Mouse (Mus musculus) heart, adult 11 months (tissue): ENCODE measurements around the gene Cd200r3.

Experiments used
- DNase-seq: peaks from one replicate; pipeline ENCODE4 v3.0.0; 2022

Cd200r3 gene

DNA sequence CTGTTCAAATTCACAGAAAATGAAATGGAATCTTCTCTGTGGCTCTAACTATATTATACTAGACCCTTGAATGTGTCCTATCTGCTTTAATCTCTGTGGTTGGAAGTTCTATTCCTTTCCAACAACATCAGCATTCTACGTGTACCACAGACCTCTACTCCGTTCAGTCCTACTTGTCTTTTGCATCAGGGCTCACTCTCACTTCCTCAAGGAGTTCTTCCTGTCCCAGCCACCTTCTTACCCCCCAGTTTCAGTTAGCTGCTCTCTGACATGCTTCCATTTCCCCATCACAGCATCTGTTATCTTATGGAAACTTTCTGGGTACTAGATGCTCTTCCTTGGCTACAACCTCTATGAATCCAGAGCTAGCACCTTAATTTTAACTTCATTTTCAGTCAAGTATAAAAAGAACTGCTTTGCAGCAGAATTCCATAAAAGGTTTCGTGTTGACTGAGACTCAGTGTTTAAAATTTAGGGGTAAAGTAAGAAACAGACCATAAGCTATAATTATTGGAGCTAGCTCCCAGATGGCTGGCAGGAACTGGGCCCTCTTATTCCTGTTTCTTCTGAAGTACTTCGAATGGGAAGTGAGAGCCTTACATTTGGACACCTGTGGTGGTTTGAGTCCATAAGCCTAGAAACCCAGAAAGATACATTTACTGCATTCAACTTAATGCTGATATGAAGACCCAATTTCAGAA, 50.0 kb downstream of the Cd200r3 start:
- no peak for DNase-seq

DNA sequence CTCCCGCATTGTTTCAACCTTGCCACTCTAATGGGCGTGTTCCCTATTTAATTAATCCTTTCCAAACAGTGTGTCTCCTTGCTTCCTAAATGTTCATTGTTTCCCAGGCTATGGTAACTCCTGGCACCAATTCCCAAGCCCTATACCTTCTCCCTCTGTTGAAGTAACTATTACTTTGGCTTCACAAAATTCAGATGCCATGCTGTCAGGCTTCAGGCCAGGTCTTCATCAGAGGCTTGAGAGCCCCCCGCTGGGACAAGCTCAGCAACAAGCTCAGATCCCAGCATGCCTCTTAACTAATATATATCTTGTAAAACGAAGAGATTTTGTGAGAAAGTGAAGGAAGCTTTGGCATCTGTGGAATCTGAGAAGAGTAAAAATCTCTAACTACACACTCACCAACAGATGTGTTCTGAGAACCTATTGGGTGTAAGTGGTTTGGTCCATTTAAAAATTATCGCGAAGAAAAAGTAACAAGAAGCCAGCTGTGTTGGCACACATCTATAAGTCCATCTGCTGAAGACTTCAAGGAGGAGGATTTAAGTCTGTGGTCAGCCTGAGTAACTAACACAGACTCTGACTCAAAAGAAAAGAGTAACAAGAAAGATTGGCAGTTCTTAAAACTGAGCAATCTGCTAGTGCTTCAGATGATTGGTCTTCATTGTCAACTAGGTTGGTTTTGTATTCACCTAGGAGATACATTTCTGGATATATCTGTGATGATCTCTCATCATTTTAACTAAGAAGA, 50.9 kb downstream of the Cd200r3 start:
- DNase-seq, result no peak

DNA sequence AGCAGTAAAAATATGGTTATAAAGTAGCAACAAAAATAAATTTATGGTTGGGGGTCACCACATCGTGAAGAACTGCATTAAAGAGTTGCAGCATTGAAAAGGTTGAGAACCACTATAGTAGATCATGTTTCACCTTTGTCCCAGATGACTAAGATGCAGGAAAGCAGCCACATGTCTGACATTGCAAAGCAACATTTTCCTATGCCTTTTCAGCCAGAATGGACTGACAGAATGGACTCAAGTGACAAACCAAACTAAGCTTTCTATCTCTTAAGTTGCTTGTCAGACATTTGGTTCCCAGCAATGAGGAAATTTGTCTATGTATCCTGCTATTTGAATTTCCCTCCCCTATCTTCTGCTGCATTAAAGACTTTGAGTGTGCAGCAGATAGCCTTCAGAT, 51.6 kb downstream of the Cd200r3 start:
- no peak for DNase-seq

DNA sequence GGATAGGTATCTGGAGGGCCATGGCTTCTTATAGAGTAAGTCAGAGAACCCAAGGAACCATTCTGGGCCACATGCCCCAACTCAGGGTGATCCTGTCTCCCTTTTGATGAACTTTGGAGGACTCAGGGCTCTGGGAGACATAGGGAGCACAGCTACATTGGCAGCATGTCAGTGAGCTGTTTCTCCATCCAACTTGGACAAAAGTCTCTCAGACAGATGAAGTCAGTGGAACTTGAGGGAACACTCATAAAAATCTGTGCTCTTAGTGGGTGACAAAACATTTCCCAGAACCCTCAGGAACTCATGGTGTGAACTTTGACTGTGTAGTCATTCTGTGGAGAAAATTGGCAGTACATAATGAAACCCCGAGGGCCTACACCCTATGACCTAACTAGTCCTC, 53.2 kb downstream of the Cd200r3 start:
- peak; percentile 97 for DNase-seq

DNA sequence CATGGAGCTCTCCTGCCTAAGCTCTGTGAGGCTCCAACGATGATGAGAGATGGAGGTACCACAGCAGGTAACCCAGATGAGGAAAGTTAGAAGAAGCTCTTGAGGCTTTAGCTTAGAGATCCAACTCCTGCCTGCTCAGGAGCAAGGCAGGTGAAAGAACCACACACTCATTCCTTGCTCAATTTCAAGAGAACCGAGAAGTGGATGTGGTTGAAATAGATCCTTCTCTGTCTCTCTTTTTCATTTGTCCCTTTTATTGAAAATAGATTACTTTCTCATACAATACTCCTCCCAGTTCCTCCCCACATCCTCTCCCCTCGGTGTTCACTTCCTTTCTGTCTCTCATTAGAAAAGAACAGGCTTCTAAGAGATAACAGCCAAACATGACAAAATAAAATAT, 56.1 kb downstream of the Cd200r3 start:
- no peak for DNase-seq

DNA sequence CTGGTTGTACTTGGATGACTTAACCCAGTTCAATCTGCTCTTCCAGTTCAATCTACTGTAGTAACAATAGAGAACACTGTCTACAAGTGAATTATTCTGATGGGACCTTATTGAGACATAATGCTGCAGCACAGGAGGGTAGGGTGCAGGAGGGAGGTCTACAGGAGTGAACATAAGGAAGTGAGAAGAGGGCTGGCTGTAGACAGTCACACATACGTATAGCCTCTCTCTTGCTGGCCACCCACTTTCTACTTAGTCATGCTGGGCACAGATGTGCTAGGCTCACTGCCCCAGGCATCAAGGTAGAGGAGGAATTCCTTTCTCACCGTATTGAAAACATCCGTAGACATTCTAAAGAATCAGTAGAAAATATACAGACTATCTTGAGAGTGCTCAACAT, 61.0 kb downstream of the Cd200r3 start:
- no peak for DNase-seq

DNA sequence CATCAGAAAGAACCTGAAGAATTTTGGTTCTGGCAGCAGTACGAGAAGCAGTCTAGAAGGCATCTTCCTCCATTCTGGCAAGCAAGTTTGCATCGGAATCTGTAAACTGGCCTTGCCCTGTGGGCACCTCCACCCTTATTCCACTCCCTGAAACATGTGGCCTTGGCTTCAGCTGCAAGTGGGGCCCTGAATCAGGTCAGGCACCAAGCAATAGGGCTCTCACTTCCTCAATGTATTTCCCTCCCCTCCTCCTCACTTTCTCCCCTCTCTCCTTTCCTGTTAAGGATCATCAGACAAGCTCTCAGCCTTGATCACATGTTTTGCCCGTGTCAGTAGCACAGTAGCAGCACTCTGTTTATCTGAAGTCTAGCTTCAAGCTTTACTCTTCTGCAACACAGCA, 61.8 kb downstream of the Cd200r3 start:
- peak; percentile 90 for DNase-seq

DNA sequence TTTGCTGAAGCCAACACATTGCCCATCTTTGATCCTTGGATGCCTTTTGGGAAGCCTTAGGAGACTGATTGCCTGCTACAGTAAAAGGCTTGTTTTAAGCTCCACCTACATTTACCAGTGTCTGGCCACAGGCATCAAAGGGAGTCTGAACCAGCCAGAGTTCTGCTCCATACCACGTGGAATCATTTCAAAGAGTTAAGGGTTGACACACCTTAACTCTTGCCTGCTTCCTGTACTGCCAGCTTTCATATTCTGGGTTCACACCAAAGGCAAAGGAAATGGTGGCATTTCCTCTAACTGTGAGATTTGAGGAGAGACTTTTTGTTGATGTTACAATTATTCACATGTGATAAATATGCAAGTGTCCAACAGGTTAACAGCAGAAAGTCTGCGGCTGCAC, 63.5 kb downstream of the Cd200r3 start:
- no peak for DNase-seq

DNA sequence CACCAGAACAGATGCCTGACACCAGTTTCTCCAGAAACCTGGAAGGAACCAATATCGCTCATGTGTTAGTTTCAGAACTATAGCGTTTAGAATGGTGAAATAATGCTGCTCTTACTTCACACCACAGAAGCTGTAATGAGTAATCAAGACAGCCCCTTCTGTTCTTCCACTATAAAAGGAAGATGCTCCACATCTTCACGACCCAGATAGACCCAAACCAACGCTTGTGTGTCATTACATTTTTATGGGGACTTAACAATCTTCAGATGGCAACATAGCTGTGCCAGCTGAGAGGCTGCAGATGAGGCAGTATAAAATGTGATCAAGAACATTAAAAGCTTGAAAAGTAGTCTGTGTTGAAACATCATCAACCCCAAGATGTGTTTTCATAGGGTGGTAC, 64.3 kb downstream of the Cd200r3 start:
- no peak for DNase-seq

DNA sequence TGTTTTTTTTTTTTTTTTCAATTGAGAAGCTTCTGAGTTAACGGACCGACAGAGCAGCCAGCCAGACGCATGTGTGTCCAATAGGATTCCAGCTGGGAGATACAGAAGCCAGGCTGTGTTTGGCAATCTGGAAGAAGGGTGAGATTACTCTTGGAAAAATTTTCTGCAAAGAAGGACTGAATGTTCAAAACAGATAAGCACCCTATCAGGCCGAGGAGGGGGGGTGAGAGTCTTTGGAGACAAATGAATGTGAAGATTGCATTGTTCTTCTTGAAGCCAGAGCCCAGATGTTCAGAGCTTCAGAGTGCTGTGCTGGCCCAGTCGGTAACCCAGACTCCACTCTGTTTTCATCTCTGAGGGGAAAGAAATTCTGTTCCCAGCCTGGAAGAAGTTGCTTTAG, 66.2 kb downstream of the Cd200r3 start:
- DNase-seq, result peak; percentile 99

DNA sequence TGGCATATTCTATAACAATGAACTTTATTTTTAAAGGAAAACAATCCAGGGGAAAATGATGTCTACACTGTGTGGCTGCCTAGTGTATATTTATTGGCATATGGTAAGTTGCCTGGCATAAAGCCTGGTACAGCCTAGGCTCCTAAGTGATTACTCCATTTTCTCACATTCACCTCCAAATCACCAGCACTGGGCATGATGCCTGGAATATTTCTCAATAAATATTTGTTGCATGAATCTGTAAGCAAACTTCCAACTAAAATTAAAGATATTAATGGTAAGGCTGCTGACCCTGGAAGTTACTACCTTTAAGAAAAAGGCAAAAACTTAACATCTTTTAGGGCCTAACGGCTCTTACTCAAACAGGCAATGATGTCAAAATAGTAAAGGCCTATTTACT, 72.1 kb downstream of the Cd200r3 start:
- no peak for DNase-seq

DNA sequence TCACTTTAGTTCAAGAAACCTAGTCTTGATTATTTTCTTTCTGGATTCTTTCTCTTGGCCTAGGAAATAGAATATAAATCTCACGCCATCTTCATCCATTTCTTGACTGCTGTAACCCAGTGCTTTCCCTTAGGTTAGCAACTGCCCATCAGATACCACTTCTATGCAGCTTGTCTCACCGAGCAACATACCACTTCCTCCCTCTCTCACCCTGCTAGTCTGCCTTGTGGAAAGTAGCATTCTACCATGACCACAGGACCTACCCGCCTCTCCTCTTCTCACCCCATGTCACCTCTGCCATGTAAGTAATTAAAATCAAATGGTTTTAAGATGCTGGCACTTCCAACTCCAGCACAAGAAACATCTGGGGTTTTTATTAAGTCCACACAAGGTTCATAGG, 73.0 kb downstream of the Cd200r3 start:
- no peak for DNase-seq

DNA sequence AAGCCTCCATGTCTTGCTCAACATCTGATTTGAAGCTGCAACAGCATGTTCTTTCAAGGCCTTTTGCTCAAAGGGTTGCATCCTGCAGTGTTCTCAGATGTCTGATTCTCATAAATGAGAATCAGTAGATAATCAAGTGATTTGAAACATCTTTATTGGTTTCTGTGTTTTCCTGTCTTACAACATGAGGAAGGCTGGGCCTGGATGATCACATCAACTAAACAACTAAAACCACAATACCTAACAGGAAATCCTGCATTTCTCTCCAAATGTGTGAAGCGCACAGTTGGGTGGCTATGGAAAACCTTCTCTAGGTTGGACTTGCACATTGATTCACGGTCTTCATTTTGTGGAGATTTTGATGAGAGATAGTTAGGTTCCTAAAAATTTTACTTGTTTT, 75.4 kb downstream of the Cd200r3 start:
- DNase-seq, result peak; percentile 57

DNA sequence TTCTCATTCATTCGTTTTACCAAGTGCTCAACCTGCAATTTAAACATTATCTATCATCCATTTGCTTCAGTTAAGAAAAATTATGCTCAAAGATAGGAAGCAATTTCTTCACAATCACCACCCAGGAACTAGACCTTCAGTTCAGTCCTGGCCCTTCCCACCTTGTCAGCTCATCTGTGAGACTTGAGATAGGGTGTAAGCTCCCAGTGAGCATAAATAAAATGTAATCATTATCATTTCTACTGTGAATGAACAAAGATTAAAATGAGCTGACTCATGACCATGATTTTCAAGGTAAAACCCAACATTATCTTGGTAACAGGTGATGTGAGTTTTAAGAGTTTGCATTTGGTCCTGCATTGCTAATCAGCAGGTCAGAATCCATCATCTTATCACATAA, 76.6 kb downstream of the Cd200r3 start:
- DNase-seq, result no peak

DNA sequence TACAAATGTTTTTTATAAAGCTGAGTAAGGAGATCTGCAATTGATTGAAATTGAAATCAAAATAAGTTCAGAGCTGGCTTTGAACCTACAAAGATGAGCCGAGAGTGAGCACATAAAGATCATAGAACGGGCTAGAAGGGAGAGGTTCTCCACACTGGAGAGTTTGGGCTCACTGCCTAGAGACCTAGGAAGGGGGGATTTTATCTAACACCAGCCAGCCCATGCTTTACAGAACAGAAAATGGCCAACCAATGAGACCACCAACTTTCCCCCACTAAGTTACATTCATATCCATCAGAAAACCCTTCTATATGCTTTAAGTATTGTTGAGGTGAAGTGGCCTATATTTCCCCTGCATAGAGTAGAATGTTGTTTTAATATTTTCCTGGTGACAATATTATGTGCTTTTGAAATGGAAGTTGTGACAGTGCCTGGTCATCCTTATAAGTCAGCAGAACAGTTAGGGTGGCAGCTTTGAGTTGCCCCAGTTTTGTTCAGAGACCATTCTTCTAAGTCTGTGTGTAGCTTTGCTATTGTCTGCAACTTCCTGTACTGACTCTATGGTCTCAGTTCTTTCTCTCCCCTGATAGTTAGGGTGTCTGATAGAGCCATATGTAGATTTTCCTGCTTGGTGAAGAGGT, 77.3 kb downstream of the Cd200r3 start:
- no peak for DNase-seq

DNA sequence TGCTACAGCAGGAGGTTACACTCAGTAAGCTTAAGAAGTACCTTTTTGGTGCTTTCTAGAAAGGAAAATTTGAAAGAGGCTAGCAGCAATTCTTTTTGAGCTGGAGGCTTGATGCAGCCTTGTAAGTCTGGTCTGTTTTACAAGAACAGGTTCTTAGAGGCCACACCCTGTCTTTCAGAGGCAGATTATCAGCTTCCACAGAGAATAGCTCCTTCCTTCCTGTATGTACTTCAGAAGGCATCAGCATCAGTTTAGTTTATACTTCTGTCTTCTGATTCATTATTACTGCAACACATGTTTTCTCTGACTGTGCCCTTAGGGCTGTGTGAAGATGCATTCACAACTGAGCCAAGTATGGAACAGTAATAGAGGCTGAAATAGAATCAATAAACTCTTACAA, 78.0 kb downstream of the Cd200r3 start:
- no peak for DNase-seq

DNA sequence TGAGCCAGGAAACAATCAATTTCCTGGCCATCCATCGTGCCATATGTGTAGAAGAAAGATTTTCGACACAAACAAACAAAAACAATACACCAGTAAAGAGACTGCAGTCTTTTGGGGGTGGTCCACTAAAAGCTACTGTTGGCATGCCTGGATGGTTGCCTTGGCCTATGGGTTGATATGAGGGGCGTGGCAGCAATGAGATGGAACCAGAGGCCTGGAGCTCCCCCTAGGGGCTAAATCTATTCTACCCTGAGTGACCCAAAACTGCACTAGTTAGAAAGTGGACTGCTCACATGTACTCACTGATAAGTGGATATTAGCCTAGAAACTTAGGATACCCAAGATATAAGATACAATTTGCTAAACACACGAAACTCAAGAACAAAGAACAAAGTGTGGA, 80.4 kb downstream of the Cd200r3 start:
- peak; percentile 95 for DNase-seq

DNA sequence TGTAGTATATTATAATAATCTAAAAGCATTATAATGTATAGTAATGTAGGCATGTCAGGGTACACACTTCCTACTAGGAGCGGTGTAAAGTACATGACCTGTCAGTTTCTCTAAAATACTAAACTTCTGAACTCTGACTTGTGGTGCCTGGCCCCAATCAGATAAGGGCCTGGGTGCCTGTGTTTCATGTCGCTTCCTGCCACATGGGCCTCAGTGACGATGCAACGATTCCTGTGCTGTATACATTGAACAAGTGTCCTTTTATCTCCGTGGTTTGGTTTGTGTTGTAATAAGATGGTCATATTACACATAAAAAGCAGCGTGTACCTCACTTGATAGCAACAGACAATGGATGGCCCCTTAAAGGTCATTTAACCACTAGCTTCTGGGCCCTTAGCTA, 81.8 kb downstream of the Cd200r3 start:
- peak; percentile 89 for DNase-seq

DNA sequence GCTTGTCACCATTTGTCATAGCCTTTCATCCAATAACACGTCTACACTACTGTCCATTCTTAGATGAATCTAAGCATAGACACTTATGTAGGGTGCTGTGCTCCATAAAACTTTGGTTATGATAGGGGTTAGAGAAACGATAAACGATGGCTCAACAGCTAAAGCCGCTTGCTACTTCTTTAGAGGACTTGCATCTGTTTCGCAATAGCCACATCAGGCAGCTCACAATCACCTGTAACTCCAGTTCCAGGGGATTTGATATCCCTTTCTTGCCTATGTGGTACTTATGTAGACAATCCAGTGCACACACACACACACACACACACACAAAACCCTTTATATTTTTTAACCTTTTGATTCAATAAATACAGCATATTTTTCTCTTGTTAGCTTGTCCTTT, 85.6 kb downstream of the Cd200r3 start:
- no peak for DNase-seq

DNA sequence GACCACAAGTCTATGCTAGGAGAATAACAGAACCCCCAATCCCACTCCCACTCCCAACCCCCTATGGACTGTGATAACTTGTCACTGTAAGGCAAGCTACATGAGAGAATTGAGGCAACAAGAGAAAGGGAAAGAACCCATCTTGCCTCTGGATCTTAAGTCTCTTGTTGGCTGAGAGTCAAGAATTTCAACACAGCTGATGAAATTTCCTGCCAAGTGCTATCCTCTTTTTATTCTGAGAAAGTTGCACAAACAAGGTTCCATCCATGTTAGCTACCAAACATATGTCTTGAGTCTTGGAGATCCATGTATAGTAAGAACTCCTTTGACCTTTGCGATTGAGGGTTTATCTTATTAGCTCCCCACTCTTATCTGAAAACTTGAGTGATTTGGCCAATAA, 86.0 kb downstream of the Cd200r3 start:
- peak; percentile 87 for DNase-seq

DNA sequence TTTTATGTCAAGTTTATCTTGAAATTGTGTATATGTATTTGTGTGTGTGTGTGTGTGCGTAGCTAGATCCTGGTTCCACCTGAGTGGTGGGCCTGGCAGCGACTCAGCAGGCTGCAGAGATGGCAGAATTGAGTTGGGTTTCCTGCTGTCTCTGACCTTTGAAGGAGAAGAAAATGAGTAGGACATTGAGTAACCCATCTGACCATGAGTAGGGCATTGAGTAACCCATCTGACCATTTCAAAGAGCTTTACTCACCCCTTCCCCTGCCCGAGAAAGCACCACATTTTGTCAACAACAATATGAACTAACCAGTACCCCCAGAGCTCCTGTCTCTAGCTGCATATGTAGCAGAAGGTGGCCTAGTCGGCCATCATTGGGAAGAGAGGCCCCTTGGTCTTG, 86.6 kb downstream of the Cd200r3 start:
- no peak for DNase-seq

DNA sequence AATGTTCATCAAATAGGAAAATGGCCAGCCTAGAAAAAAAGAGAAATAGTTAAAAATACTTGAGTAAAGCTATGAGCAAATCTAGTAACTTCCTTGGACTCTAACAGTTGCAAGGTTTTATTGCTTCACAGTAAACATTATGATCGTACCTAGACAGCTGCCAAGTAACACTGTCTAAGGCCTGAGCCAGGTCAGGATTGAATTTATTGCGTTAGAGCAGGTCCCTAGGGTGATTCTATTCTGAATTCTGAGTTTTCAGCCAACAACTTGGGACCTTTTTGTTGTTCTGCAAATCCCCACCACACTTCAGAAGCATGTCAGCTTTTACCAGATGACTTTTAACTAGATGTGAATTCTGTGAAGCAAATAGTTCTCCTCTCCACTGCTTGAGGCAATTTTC, 87.3 kb downstream of the Cd200r3 start:
- DNase-seq, result peak; percentile 95
